Mouse (Mus musculus) megakaryocyte, embryonic 14.5 days (primary cell): Measurements from ENCODE around the gene Gm20388. TPM values are rescaled to one million over a fixed set of nuclear protein-coding genes. Genes with fewer than 3 reads are reported as not detected.
A peak's percentile ranks its signal among the peaks of the same experiment; 100 is the strongest.

Experiments
- H3K27me3 ChIP-seq: replicated peaks from 2 replicates; pipeline ENCODE3; 2012; ENCODE audit warnings: inconsistent platforms
- H3K36me3 ChIP-seq: replicated peaks from 2 replicates; pipeline ENCODE3; 2012; ENCODE audit warnings: low read length, inconsistent platforms, mixed read lengths
- H3K4me1 ChIP-seq: 2 replicates; pipeline ENCODE4 v1.6.1; 2012; ENCODE audit warnings: inconsistent platforms
- H3K4me3 ChIP-seq: replicated peaks from 2 replicates; pipeline ENCODE3; 2012; ENCODE audit warnings: moderate library complexity, mild to moderate bottlenecking, inconsistent platforms
- H3K9me3 ChIP-seq: 2 replicates; pipeline ENCODE4 v1.6.1; 2012; ENCODE audit warnings: inconsistent platforms
- FLI1 ChIP-seq: IDR thresholded peaks from 2 replicates; pipeline ENCODE4 v1.6.1; 2012; ENCODE audit warnings: low read length, inconsistent platforms, mixed read lengths
- GATA1 ChIP-seq: IDR thresholded peaks from 3 replicates; pipeline ENCODE4 v1.6.1; 2012; ENCODE audit warnings: mixed read lengths, low read length, inconsistent platforms, borderline replicate concordance
- polyA plus RNA-seq: library from polyadenylated mRNA; stranded (reverse); fragments of >175 nt; gene quantifications from 2 replicates; pipeline ENCODE4 v1.2.3, GENCODE M21; 2012; ENCODE audit warnings: low replicate concordance; ENCODE audit not compliant: insufficient read depth

The Gm20388 gene
- polyA plus RNA-seq, 1 experiment: 111 TPM

DNA sequence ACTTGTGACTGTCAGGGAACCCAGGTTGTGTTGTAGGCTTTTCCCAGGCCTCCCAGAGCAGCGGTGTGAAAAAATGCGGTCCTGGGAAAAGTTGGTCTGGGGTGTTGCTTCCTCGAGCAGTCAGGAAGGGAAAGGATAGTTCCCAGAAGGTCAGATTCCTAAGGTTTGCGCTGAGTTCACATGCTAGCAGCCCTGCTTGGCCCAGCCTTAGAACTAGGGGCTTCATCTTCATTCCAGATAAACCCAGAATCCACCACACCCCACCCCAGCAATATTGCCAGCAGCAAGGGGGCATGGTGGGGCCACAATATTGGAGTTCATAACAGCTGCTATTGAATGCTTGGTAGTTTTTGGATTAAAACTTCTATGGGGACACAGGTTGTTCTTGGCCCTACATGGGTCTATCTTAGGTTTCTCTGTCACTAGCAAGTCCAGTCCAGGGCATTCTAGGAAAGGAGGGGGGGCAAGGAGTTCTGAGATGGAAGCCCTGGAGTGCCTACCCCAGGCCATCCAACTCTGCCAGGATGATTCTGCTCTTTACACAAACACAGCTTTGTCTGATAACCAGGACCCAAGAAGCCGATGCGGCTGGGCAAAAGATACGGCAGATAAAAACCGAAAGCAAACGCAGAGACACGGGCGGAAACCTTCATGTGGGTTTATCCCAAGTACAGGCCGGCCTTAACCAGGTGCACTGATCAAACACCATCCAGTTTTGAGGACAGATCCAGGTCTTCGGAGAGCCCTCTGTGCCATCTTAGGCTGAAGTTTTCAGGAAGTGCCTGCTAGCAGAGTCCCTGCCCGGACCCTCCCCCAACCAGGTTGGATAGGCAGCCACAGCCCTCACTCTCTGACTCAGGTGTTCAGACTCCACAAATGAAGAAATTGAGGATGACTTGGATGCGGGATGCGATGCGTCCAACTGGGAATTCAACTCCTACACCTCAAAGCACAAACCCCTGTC is 1210.1 kb downstream of the Gm20388 start:
- peak overlapping the region; percentile 26 for H3K4me3 ChIP-seq
- H3K27me3 ChIP-seq: peaks cover 98% of the 10 kb centered on the region
- no peaks in the 10 kb centered on the region for H3K36me3 ChIP-seq
- H3K4me1 ChIP-seq: peaks cover 37% of the 10 kb centered on the region
- TF ChIP-seq FLI1 (no peak), GATA1 (no peak)
- peaks cover 13% of the 10 kb centered on the region for H3K9me3 ChIP-seq

GRCm38 (mm10) chr8:121121704-121122103 is 1211.1 kb downstream of the Gm20388 start:
- H3K27me3 ChIP-seq: peaks cover 99% of the 10 kb centered on the region
- H3K4me3 ChIP-seq: no peak overlapping the region
- H3K9me3 ChIP-seq: peaks cover 8% of the 10 kb centered on the region
- peaks cover 32% of the 10 kb centered on the region for H3K4me1 ChIP-seq
- TF ChIP-seq GATA1: no peak
- no peak for TF ChIP-seq FLI1
- no peaks in the 10 kb centered on the region for H3K36me3 ChIP-seq

GRCm38 (mm10) chr8:121122368-121122767 is 1211.7 kb downstream of the Gm20388 start:
- TF ChIP-seq GATA1 (no peak), FLI1 (no peak)
- peaks cover 25% of the 10 kb centered on the region for H3K4me1 ChIP-seq
- no peak overlapping the region for H3K4me3 ChIP-seq
- peaks cover 99% of the 10 kb centered on the region for H3K27me3 ChIP-seq
- no peaks in the 10 kb centered on the region for H3K36me3 ChIP-seq
- peaks cover 1% of the 10 kb centered on the region for H3K9me3 ChIP-seq

GRCm38 (mm10) chr8:121123113-121123512 is 1212.5 kb downstream of the Gm20388 start:
- Histone ChIP-seq H3K9me3 (no peaks in the 10 kb centered on the region), H3K4me3 (no peak overlapping the region), H3K4me1 (peaks cover 22% of the 10 kb centered on the region), H3K36me3 (no peaks in the 10 kb centered on the region), H3K27me3 (peaks cover 99% of the 10 kb centered on the region)
- TF ChIP-seq FLI1 (no peak), GATA1 (no peak)

GRCm38 (mm10) chr8:121124547-121125239 is 1214.1 kb downstream of the Gm20388 start:
- Histone ChIP-seq H3K36me3 (no peaks in the 10 kb centered on the region), H3K4me1 (peaks cover 36% of the 10 kb centered on the region), H3K27me3 (peaks cover 99% of the 10 kb centered on the region), H3K9me3 (no peaks in the 10 kb centered on the region), H3K4me3 (no peak overlapping the region)
- TF ChIP-seq FLI1 (no peak), GATA1 (no peak)

DNA sequence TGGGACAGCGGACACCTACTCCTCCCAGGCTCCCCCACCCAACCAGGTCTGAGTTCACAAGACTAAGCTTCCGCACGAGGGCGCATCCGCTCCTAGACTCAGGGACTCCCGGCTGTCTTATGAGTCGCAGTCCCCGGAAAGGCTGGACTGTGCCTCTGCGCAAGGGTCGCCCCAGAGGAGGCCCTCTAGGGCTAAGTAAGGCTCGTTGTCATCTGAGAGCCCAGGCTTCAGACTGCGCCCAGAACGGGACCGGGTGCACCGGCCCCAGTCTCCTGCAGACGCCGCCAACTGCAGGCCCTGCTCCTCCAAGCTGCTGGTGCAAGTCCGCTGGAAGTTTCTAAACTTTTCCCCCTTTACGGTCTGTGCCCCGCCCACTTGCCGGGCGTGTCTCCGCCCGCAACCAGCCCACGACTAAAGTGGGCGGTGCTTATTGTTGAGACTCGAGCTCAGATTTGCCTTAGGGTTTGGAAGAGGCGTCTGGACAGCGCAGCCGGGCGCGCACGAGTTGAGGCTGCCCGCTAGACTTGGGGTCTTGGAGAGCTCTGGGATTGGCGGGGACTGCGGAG is 1214.8 kb downstream of the Gm20388 start:
- H3K4me3 ChIP-seq: peak overlapping the region; percentile 67
- no peak for TF ChIP-seq GATA1
- no peak for TF ChIP-seq FLI1
- no peaks in the 10 kb centered on the region for H3K9me3 ChIP-seq
- H3K4me1 ChIP-seq: peaks cover 36% of the 10 kb centered on the region
- H3K36me3 ChIP-seq: no peaks in the 10 kb centered on the region
- peaks cover 99% of the 10 kb centered on the region for H3K27me3 ChIP-seq

DNA sequence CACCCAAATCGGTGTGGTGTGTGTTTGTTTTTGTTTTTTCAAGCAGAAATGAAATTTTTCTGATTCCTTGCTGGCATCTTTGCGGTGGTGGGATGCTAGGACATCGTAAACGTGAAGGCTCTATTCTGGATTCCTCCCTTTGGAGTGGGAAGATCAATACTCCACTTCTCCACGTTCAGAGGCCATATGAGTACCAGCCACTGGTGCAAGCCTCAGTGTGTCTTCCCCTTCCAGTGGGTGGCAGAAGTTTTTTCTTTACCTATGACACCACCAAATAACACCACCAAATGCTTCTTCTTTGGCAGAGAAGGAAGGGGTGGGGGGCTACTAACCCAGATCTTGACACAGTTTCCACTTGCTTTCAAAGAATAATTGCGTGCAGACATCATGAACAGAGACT is 1215.5 kb downstream of the Gm20388 start:
- peaks cover 31% of the 10 kb centered on the region for H3K4me1 ChIP-seq
- H3K36me3 ChIP-seq: no peaks in the 10 kb centered on the region
- no peak overlapping the region for H3K4me3 ChIP-seq
- peaks cover 99% of the 10 kb centered on the region for H3K27me3 ChIP-seq
- no peak for TF ChIP-seq FLI1
- no peak for TF ChIP-seq GATA1
- H3K9me3 ChIP-seq: no peaks in the 10 kb centered on the region

- no peaks in the 10 kb centered on the region for H3K9me3 ChIP-seq
- TF ChIP-seq GATA1 (no peak), FLI1 (no peak)
- peaks cover 98% of the 10 kb centered on the region for H3K27me3 ChIP-seq
- H3K36me3 ChIP-seq: no peaks in the 10 kb centered on the region
- peaks cover 30% of the 10 kb centered on the region for H3K4me1 ChIP-seq
- no peak overlapping the region for H3K4me3 ChIP-seq
These were observed 1216.1 kb downstream of the Gm20388 start for GRCm38 (mm10) chr8:121126694-121127093.

- TF ChIP-seq FLI1: no peak
- TF ChIP-seq GATA1: no peak
- Histone ChIP-seq H3K4me3 (no peak overlapping the region), H3K9me3 (no peaks in the 10 kb centered on the region), H3K36me3 (no peaks in the 10 kb centered on the region), H3K4me1 (peaks cover 30% of the 10 kb centered on the region), H3K27me3 (peaks cover 98% of the 10 kb centered on the region)
These were observed 1216.7 kb downstream of the Gm20388 start for GRCm38 (mm10) chr8:121127291-121127701.

- H3K4me1 ChIP-seq: peaks cover 30% of the 10 kb centered on the region
- H3K9me3 ChIP-seq: no peaks in the 10 kb centered on the region
- no peaks in the 10 kb centered on the region for H3K36me3 ChIP-seq
- TF ChIP-seq FLI1 (no peak), GATA1 (no peak)
- peaks cover 98% of the 10 kb centered on the region for H3K27me3 ChIP-seq
- no peak within 1 kb of the TSS for H3K4me3 ChIP-seq
These were observed 1217.2 kb downstream of the Gm20388 start, which contains the start of gene Foxl1 for GRCm38 (mm10) chr8:121127756-121128375. TSS of gene Foxl1 (plus strand) at chr8:121127940.
